Mouse (Mus musculus) stomach, embryonic 16.5 days (tissue): ENCODE measurements around the gene Prkcz. TPM values are rescaled to one million over a fixed set of nuclear protein-coding genes. Genes with fewer than 3 reads are reported as not detected.

Experiments
- ATAC-seq: fragments of 200-750 bp; cut with Nextera tagmentation; 2 replicates; pipeline ENCODE4 v1.8.0; 2017; ENCODE audit warnings: moderate number of reproducible peaks, moderate TSS enrichment; ENCODE audit not compliant: insufficient read depth, low FRiP score
- H3K27ac ChIP-seq: fragments of 300-500 bp; sonication (generic); 2 replicates; pipeline ENCODE4 v1.5.1; 2014; ENCODE audit warnings: low read length
- H3K27me3 ChIP-seq: fragments of 300-500 bp; sonication (generic); 2 replicates; pipeline ENCODE4 v1.6.1; 2014; ENCODE audit warnings: low read length, control low read depth, mixed read lengths; ENCODE audit not compliant: control insufficient read depth, insufficient read depth
- H3K36me3 ChIP-seq: fragments of 300-500 bp; sonication (generic); 2 replicates; pipeline ENCODE4 v1.6.1; 2014; ENCODE audit warnings: low read length; ENCODE audit not compliant: control insufficient read depth, insufficient read depth
- H3K4me1 ChIP-seq: fragments of 300-500 bp; sonication (generic); 2 replicates; pipeline ENCODE4 v1.6.1; 2014; ENCODE audit warnings: low read length, control low read depth, mixed read lengths; ENCODE audit not compliant: control insufficient read depth, insufficient read depth
- H3K4me2 ChIP-seq: fragments of 300-500 bp; sonication (generic); 2 replicates; pipeline ENCODE4 v1.6.1; 2014; ENCODE audit warnings: low read depth, low read length, mixed read lengths
- H3K4me3 ChIP-seq: fragments of 300-500 bp; sonication (generic); replicated peaks from 2 replicates; pipeline ENCODE4 v1.5.1; 2014; ENCODE audit warnings: mild to moderate bottlenecking, low read length
- H3K9ac ChIP-seq: fragments of 300-500 bp; sonication (generic); 2 replicates; pipeline ENCODE4 v1.6.1; 2014; ENCODE audit warnings: low read length
- H3K9me3 ChIP-seq: fragments of 300-500 bp; sonication (generic); replicated peaks from 2 replicates; pipeline ENCODE4 v1.6.1; 2016; ENCODE audit warnings: low read length, control low read depth; ENCODE audit not compliant: control insufficient read depth
- WGBS: fragments of 180-500 bp; shearing (Covaris S2); extraction: QIAGEN DNeasy Blood & Tissue Kit; methylation state at CpG from one replicate; pipeline ENCODE4 v1.1.7; 2014; 5-methylcytosine and 5-hydroxymethylcytosine counted together
- polyA plus RNA-seq: library from polyadenylated mRNA; unstranded; fragments of >200 nt; fragmentation: Nextera tagmentation; extraction: Ambion mirVana; gene quantifications from 2 replicates; pipeline ENCODE4 v1.2.1, GENCODE M21; 2015

The Prkcz gene
- polyA plus RNA-seq, 1 experiment from 2014 or later, result 16.7 TPM

DNA sequence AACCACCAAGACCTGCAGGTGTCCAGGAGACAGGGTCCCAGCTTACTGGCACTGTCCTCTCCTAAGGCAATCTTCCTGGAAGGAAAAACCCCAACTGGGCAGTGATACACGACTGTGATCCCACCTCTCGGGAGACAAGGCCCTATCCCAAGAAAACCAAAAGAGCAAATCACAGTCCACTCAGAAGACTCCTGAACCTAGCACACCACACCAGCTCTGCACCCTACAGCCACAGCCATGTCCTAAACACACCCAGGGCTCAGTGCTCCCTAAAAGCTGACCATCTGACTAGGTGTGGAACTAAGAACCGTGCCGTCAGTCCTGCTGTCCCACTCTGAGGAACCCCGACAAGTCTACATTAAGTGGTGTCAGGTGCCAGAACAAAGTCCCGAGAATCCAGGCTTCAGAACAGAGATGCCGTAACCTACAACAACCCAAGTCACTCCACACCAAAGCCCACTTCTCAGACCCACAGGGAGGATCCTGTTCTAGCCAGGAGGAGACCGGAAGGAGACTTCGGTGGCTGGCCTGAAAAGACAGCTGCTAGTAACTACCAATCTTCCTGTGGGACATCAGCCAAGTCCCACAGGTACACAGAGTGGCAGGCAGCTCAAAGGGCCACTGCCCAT, 142.9 kb downstream of the Prkcz start:
- peak overlapping the region; percentile 100 for H3K4me2 ChIP-seq

DNA sequence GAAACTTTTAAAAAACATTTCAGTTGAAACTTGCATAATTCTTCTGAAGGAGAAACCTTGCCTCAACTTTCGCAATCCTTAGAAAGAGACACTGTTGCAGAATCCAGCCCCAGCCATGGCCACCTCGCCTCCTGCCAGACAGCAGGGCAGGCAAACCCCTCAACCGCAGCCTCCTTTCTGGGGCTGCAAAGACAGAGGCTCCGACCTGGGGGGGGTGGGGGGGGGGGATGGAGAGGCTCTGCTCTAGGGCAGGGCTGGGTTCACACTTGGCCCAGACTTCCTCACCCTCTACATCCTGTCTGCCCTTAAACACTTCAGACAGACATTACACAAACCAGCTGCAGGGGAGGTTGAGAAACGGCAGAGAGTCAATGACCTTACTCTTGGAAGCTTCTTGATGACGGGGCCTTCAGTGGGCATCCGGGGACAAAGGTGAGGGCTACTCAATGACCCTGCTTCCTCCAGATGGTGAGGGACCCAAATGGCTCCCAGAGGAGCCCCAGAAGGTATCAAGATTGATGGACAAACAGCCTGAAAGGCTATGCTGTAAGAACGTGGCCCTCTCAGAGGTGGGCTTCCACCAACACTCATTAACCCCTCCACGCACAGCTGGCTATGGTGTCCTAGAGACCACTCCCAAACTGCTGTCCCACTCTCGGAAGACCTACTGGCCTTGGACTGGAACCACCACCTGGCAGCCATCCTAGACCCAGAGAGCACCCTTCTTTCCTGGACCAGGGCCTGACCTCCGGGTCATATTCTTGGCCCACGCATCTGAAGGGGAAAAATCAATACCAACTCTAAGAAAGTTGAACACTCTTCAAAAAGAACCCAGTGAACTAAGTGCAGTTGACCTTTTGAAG, 143.7 kb downstream of the Prkcz start:
- Histone ChIP-seq H3K27me3 (no peaks in the 10 kb centered on the region), H3K27ac (peak overlapping the region; percentile 34)

More for the DNA sequence above, 142.9 kb downstream of the Prkcz start:
- H3K4me3 ChIP-seq, result peak overlapping the region; percentile 63
- peak overlapping the region; percentile 39 for H3K9ac ChIP-seq
- no peaks in the 10 kb centered on the region for H3K36me3 ChIP-seq
- no peaks in the 10 kb centered on the region for H3K27me3 ChIP-seq
- no peaks in the 10 kb centered on the region for H3K9me3 ChIP-seq
- H3K27ac ChIP-seq, result no peak overlapping the region
- WGBS, result 76% methylated on average over 9 of the region's 9 CpGs
- H3K4me1 ChIP-seq, result peaks cover 68% of the 10 kb centered on the region
- no peak for ATAC-seq

DNA sequence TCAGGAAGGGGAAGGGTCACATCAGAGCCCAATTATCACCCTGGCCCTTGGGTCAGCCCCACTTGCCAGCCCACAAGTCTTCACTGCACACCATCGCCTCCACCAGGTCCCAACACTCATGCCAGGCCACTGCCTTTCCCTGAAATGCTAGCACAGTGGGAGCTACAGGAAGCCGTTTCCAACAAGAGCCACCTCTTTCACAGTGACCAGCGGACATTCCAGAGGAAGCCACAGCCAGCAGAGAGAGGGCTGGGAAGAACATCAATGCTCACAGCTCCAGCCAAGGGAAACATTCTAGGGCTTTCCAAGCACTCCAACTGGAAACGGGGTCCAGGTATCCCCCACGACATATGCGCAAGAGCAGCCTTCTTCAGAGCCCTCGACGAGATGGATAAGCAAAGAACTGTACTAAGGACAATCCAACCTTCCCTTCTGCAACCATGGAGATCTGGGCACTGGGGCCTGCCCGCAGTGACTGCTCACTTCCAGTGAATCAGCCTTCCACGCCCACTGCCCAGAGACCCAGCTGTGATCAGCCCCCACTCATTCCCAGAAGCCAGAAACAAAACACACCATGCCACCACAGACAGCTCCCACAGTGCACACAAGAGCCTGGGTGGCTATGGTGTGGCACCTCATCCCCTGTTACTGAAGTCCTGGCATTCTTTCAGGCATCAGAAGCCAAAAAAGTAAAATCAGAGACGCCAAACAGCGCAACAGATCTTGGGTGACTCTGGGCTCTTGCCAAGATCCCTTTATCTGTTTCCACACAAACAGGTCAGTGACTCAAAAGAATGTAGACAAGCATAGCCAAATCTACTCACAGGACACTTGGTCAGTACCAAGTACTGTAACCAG, 145.2 kb downstream of the Prkcz start:
- H3K4me1 ChIP-seq, result peaks cover 68% of the 10 kb centered on the region
- no peaks in the 10 kb centered on the region for H3K9me3 ChIP-seq
- 0 out of 2 replicates have a peak, but pooled peaks have one; percentile 1 for ATAC-seq
- no peak overlapping the region for H3K4me3 ChIP-seq
- H3K9ac ChIP-seq, result no peak overlapping the region
- H3K27me3 ChIP-seq, result no peaks in the 10 kb centered on the region
- no peak overlapping the region; the same call in 1 of the 2 replicates for H3K27ac ChIP-seq
- WGBS, result 57% methylated on average over 12 of the region's 12 CpGs
- H3K4me2 ChIP-seq, result peak overlapping the region; percentile 22
- no peaks in the 10 kb centered on the region for H3K36me3 ChIP-seq

More for the DNA sequence above, 143.7 kb downstream of the Prkcz start:
- no peak for ATAC-seq
- Histone ChIP-seq H3K4me3 (no peak overlapping the region; the same call in 1 of the 2 replicates), H3K4me2 (peak overlapping the region; percentile 100), H3K4me1 (peaks cover 68% of the 10 kb centered on the region), H3K36me3 (no peaks in the 10 kb centered on the region), H3K9ac (peak overlapping the region; percentile 31), H3K9me3 (no peaks in the 10 kb centered on the region)
- WGBS, result 40% methylated on average over 12 of the region's 12 CpGs

DNA sequence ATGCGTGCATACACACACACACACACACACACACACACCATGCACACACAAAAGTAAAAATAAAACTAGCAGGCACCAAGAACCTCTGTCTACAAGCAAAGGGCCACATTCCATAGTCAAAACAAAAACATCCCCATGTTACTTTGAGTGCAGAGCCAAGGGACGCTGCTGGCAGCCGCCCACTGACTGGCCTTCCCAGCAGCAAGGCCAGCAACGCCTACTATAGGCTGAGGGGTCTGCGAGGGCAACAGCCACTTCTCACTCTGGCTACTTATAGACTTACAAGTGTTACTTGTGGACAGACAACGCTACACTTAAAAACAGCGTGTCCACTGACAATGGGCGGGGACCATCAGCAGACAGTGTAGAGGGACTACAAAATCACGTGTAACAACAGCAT, 146.0 kb downstream of the Prkcz start:
- no peaks in the 10 kb centered on the region for H3K9me3 ChIP-seq
- WGBS, result 46% methylated on average over 9 of the region's 9 CpGs
- no peaks in the 10 kb centered on the region for H3K27me3 ChIP-seq
- no peak overlapping the region for H3K4me2 ChIP-seq
- peaks cover 75% of the 10 kb centered on the region for H3K4me1 ChIP-seq
- H3K4me3 ChIP-seq, result no peak overlapping the region
- no peak for ATAC-seq
- H3K36me3 ChIP-seq, result no peaks in the 10 kb centered on the region
- no peak overlapping the region for H3K9ac ChIP-seq
- H3K27ac ChIP-seq, result no peak overlapping the region; the same call in 1 of the 2 replicates

DNA sequence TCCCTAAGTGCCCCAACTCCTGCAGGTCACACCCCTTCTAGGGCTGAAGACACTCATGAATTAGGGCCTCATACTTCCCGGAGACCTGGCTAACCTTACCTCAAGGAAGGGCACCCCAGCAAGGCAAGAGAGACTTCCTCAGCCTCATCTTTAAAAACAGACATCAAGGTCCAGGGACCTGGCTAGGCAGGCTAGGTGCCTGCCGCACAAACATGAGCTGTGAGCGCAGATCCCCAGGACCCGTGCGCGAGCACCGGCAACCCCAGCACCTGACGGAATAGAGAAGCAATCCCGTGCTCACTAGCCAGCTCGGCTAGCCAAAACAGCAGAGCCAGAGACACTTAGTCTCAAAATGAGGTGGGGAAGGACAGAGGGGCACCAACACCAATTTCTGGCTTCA, 146.4 kb downstream of the Prkcz start:
- Histone ChIP-seq H3K4me3 (no peak overlapping the region), H3K4me1 (peaks cover 72% of the 10 kb centered on the region), H3K9me3 (no peaks in the 10 kb centered on the region), H3K27me3 (no peaks in the 10 kb centered on the region), H3K9ac (no peak overlapping the region), H3K36me3 (no peaks in the 10 kb centered on the region), H3K4me2 (no peak overlapping the region), H3K27ac (no peak overlapping the region)
- 71% methylated on average over 10 of the region's 10 CpGs for WGBS
- ATAC-seq, result no peak

DNA sequence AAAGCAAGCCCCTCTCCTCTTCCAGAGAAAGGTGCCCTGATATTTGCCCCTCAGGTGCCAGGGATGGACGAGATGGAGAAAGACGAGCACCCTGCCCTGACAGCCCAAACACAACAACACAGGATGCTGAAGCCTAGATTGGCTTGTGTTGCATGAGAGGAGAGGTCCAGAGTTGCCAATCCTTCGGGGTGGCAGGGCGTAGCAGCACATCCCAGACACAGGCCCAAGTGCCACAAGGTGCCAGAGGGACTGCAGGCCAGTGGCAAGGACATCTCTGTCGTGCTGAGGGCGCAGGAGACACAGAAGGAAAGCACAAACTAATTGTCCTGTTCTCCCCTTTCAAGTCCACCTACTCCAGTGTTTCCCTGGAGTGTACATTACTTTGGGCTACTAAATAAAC, 147.0 kb downstream of the Prkcz start:
- Histone ChIP-seq H3K36me3 (no peaks in the 10 kb centered on the region), H3K4me2 (no peak overlapping the region), H3K4me3 (no peak overlapping the region), H3K4me1 (peaks cover 68% of the 10 kb centered on the region), H3K9me3 (no peaks in the 10 kb centered on the region), H3K27me3 (no peaks in the 10 kb centered on the region), H3K27ac (no peak overlapping the region), H3K9ac (peak overlapping the region; percentile 9; the same call in 1 of the 2 replicates)
- no peak for ATAC-seq
- 69% methylated on average over 6 of the region's 6 CpGs for WGBS

DNA sequence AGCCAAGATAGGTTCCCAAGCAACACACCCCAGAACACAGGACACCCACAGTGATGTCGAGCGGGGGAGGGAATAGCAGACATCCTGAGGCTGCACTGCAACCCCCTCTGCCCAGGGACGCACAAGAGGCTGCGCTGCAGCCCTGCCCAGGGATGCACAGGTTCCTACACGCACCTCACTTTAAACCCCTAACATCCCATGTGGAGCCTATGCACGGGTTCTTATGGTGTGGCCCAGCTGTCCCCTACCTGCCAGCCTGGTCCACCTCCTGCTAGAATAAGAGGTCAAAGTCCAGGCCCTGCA, 147.5 kb downstream of the Prkcz start:
- no peak overlapping the region for H3K27ac ChIP-seq
- no peak overlapping the region for H3K4me3 ChIP-seq
- no peaks in the 10 kb centered on the region for H3K36me3 ChIP-seq
- ATAC-seq, result peak; percentile 49; the same call in 1 of the 2 replicates
- H3K9ac ChIP-seq, result peak overlapping the region; percentile 9; the same call in 1 of the 2 replicates
- H3K27me3 ChIP-seq, result no peaks in the 10 kb centered on the region
- H3K4me1 ChIP-seq, result peaks cover 68% of the 10 kb centered on the region
- H3K4me2 ChIP-seq, result no peak overlapping the region
- H3K9me3 ChIP-seq, result no peaks in the 10 kb centered on the region
- 60% methylated on average over 6 of the region's 6 CpGs for WGBS

DNA sequence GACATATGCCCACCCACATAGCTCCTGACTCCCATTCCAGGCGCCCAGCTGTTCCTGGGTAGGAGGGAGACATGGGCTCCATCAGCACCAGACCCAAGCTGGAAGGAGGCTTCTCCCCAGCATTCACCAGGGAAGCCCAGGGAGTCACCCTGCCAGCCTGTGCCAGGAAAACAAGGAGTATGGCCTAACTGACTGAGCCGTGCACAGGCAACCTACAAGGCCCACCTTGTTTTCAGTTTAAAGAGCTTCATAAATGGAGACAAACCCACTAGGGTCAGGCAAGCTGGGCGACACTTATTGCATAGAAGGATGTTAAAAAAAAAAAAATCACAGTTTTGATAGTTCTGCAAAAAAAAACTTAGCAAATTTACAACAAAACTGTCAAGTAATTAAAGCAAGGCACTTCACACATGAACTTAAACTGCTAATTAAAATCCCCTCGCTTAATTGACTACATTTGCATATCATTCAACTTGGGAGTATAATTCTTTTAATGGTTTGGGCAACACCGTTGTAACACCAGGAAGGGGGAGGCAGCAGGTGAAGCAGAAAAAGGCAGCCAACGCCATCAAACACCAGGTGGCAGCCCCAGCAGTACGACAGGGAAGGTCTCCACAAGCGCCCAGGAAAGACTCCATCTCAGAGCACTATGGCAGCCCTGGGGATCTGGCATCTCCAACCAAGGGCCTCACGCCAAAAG, 148.0 kb downstream of the Prkcz start:
- no peaks in the 10 kb centered on the region for H3K36me3 ChIP-seq
- ATAC-seq, result no peak
- WGBS, result 66% methylated on average over 9 of the region's 9 CpGs
- H3K27me3 ChIP-seq, result no peaks in the 10 kb centered on the region
- H3K4me1 ChIP-seq, result peaks cover 68% of the 10 kb centered on the region
- H3K27ac ChIP-seq, result no peak overlapping the region
- H3K9ac ChIP-seq, result no peak overlapping the region; the same call in 1 of the 2 replicates
- no peak overlapping the region for H3K4me3 ChIP-seq
- H3K9me3 ChIP-seq, result no peaks in the 10 kb centered on the region
- no peak overlapping the region for H3K4me2 ChIP-seq
